Comparison of ENCODE assay signal across 23 mouse cellular contexts in the genomic region with DNA sequence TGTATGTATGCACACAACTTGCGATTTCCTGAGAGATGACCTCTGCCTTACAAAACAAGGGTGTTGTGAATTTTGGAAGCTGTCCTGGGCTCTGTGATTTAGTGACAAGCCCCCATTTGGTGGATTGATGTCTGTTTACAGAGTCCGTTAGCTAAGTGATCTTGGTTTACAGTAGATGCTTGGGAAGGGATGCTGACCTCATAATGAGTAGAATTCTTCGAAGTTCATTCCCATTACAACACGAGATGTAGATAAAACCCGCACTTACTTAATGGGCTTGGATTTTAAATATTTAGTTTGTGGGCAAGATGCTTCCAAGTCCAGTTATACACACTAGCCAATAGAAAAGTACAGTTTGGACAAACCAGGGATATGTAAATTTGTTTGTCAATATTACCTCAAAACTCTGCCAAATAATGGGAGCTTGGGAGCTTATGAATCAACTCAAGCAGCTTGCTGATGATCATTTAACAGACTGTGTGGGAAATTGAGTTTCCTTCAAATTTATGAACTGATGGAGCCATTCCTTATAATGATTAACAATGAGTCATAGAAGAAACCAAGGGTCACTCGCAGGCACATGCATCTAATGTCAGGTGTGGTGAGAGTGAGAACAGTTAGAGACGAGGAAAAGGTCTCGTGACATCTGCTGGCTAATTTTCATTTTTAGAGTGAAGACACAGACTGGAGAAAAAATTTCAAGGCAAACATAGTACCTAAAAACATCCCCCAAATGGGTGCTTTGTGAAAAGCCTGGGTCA.
DNase-seq lines count a peak whose midpoint lies in the region; ATAC-seq and TF ChIP-seq lines count a peak whose summit lies in the region.
"Had no signal": no experiment of that assay in that cellular context is flagged by ENCODE, and none has a peak within 500 bp of the region (broad histone marks: within the 10 kb centered on the region; RNA-seq: fewer than 3 reads in every experiment).

No protein-coding gene starts in this region.

- no peaks in the 10 kb centered on the region for H3K4me1 ChIP-seq in kidney, embryonic 15.5 days
- no peaks in the 10 kb centered on the region for H3K4me1 ChIP-seq in liver, adult 2 months (ENCODE audit: control insufficient read depth, insufficient read depth, low read length)
- no peaks in the 10 kb centered on the region; the same call in 1 of the 2 replicates for H3K4me1 ChIP-seq in liver, embryonic 11.5 days (replicated peaks; ENCODE audit: control insufficient read depth, insufficient read depth, low read length)
- H3K4me1 ChIP-seq in intestine, embryonic 16.5 days (ENCODE audit: control insufficient read depth, insufficient read depth, low read length) = no peaks in the 10 kb centered on the region
- H3K4me1 ChIP-seq: forebrain, embryonic 13.5 days; hindbrain, embryonic 12.5 days had no signal

- H3K36me3 ChIP-seq in kidney, embryonic 15.5 days = no peaks in the 10 kb centered on the region
- no peaks in the 10 kb centered on the region for H3K36me3 ChIP-seq in liver, adult 2 months (ENCODE audit: control insufficient read depth, insufficient read depth, low read length)
- H3K36me3 ChIP-seq in liver, embryonic 11.5 days (ENCODE audit: control insufficient read depth, insufficient read depth, low read length) = no peaks in the 10 kb centered on the region
- no peaks in the 10 kb centered on the region for H3K36me3 ChIP-seq in intestine, embryonic 16.5 days (ENCODE audit: control insufficient read depth, insufficient read depth, low read length)
- H3K36me3 ChIP-seq: embryonic facial prominence, embryonic 10.5 days; heart, embryonic 13.5 days; hindbrain, embryonic 12.5 days had no signal

- H3K4me2 ChIP-seq in kidney, embryonic 15.5 days = no peak overlapping the region
- no peak overlapping the region for H3K4me2 ChIP-seq in liver, embryonic 11.5 days
- no peak overlapping the region for H3K4me2 ChIP-seq in intestine, embryonic 16.5 days (ENCODE audit: low read depth, low read length)
- H3K4me2 ChIP-seq: forebrain, embryonic 13.5 days; heart, embryonic 13.5 days; hindbrain, embryonic 12.5 days had no signal

- no peak for ATAC-seq in kidney, embryonic 15.5 days (replicated peaks; ENCODE audit: low FRiP score)
- ATAC-seq in liver, embryonic 11.5 days (replicated peaks; ENCODE audit: low FRiP score) = no peak
- peak; percentile 79 for ATAC-seq in intestine, embryonic 16.5 days
- ATAC-seq: activated CD4-positive, CD25-positive, alpha-beta regulatory T cell, adult 4 months; forebrain, embryonic 13.5 days; forebrain, postnatal 0 days; Patski had no signal

- H3K9me3 ChIP-seq in kidney, embryonic 15.5 days (replicated peaks) = no peaks in the 10 kb centered on the region
- no peaks in the 10 kb centered on the region for H3K9me3 ChIP-seq in liver, embryonic 11.5 days (ENCODE audit: control insufficient read depth, low read length)
- no peaks in the 10 kb centered on the region for H3K9me3 ChIP-seq in intestine, embryonic 16.5 days (ENCODE audit: control insufficient read depth, low read length)
- H3K9me3 ChIP-seq: embryonic facial prominence, embryonic 10.5 days; forebrain, embryonic 13.5 days; heart, embryonic 13.5 days; hindbrain, embryonic 12.5 days had no signal

- H3K27ac ChIP-seq in kidney, embryonic 15.5 days = no peak overlapping the region
- H3K27ac ChIP-seq in liver, adult 2 months (replicated peaks; ENCODE audit: insufficient read depth, low read depth, low read length) = no peak overlapping the region
- no peak overlapping the region for H3K27ac ChIP-seq in liver, embryonic 11.5 days (ENCODE audit: low read depth, low read length)
- no peak overlapping the region for H3K27ac ChIP-seq in intestine, embryonic 16.5 days (ENCODE audit: low read length)
- H3K27ac ChIP-seq: embryonic facial prominence, embryonic 10.5 days; forebrain, embryonic 13.5 days; heart, embryonic 13.5 days; hindbrain, embryonic 12.5 days had no signal

- no peak overlapping the region for H3K4me3 ChIP-seq in kidney, embryonic 15.5 days (replicated peaks)
- no peak overlapping the region for H3K4me3 ChIP-seq in liver, adult 2 months (ENCODE audit: insufficient read depth, low read depth, low read length)
- H3K4me3 ChIP-seq in liver, embryonic 11.5 days (ENCODE audit: low read depth, low read length) = no peak overlapping the region
- no peak overlapping the region for H3K4me3 ChIP-seq in intestine, embryonic 16.5 days (ENCODE audit: low read length)
- H3K4me3 ChIP-seq: embryonic facial prominence, embryonic 10.5 days; forebrain, embryonic 13.5 days; heart, embryonic 13.5 days; hindbrain, embryonic 12.5 days had no signal

- no peak for TF ChIP-seq POLR2A in liver, adult 2 months (IDR thresholded peaks at IDR 0.05; ENCODE audit: extremely low read depth, insufficient read depth, low read length)

- no peaks in the 10 kb centered on the region for H3K27me3 ChIP-seq in kidney, embryonic 15.5 days
- no peaks in the 10 kb centered on the region for H3K27me3 ChIP-seq in liver, adult 2 months (ENCODE audit: control insufficient read depth, insufficient read depth, low read length)
- H3K27me3 ChIP-seq in liver, embryonic 11.5 days (replicated peaks; ENCODE audit: control insufficient read depth, insufficient read depth, low read length) = no peaks in the 10 kb centered on the region
- no peaks in the 10 kb centered on the region for H3K27me3 ChIP-seq in intestine, embryonic 16.5 days (replicated peaks; ENCODE audit: control insufficient read depth, insufficient read depth, low read length)
- H3K27me3 ChIP-seq: CH12.LX; forebrain, embryonic 13.5 days; heart, embryonic 13.5 days; hindbrain, embryonic 12.5 days; Patski had no signal

- no peaks in the 10 kb centered on the region for H3K79me2 ChIP-seq in liver, adult 2 months (ENCODE audit: control insufficient read depth, insufficient read depth, low read length)

- no peak overlapping the region for H3K9ac ChIP-seq in kidney, embryonic 15.5 days
- no peak overlapping the region for H3K9ac ChIP-seq in liver, adult 2 months (ENCODE audit: low read depth, low read length)
- no peak overlapping the region for H3K9ac ChIP-seq in liver, embryonic 11.5 days (ENCODE audit: low read depth, low read length)
- H3K9ac ChIP-seq in intestine, embryonic 16.5 days (ENCODE audit: low read depth, low read length) = no peak overlapping the region
- H3K9ac ChIP-seq: forebrain, embryonic 13.5 days; forebrain, postnatal 0 days; heart, embryonic 13.5 days; hindbrain, embryonic 12.5 days had no signal

- WGBS in kidney, embryonic 15.5 days = 67% methylated on average over 8 of the region's 8 CpGs
- WGBS in liver, adult 2 months = 80% methylated on average over 8 of the region's 8 CpGs
- 73% methylated on average over 8 of the region's 8 CpGs for WGBS in liver, embryonic 11.5 days
- WGBS in intestine, embryonic 16.5 days = 46% methylated on average over 8 of the region's 8 CpGs

- DNase-seq in kidney, adult 9 months = peak; percentile 40
- DNase-seq in liver, adult 2 months (ENCODE audit: extremely low read depth, low read depth, low spot score) = peak; percentile 29
- no peak for DNase-seq in liver, embryonic 11.5 days (ENCODE audit: low spot score)
- DNase-seq in forelimb bud, embryonic 11.5 days (ENCODE audit: low read depth, low spot score) = peak; percentile 59
- no peak for DNase-seq in embryo, embryonic 11 days
- no peak for DNase-seq in left cerebral cortex, adult 8-10 months (ENCODE audit: low spot score in 2 of 2)
- DNase-seq: adrenal gland, postnatal 25 days; cerebellum, adult 18-20 months; cerebellum, adult 9-11 months; cerebellum, postnatal 36 days; forebrain, postnatal 0 days; gastrocnemius, postnatal 36 days; heart, adult 11 months; heart, postnatal 36 days had no signal

- TF ChIP-seq CTCF in liver, adult 2 months (IDR thresholded peaks at IDR 0.05; ENCODE audit: low read depth, low read length) = no peak

Comparison
In these comparisons a context has a peak if more than half of its experiments do, and no peak if none do; other contexts are left out.
1. DNase-seq: peak in kidney, adult 9 months (single experiment), liver, adult 2 months (single experiment) and forelimb bud, embryonic 11.5 days (single experiment); none in liver, embryonic 11.5 days (single experiment), embryo, embryonic 11 days (single experiment) and left cerebral cortex, adult 8-10 months (0 of 2).